Mouse (Mus musculus) forebrain, embryonic 14.5 days (tissue): ENCODE measurements at regions not wholly inside any gene's neighbourhood (a gene's known extent, or its start where the extent isn't known, plus 50 kb on each side); places are given as distances from the start of the nearest gene placed in this dataset.

Experiments used
- ATAC-seq: fragments of 200-750 bp; cut with Nextera tagmentation; 2 replicates; pipeline ENCODE4 v1.8.0; 2017; ENCODE audit warnings: mild to moderate bottlenecking, moderate library complexity
- DNase-seq: peaks from one replicate; pipeline ENCODE4 v3.0.0-alpha.2; 2015; ENCODE audit warnings: low spot score
- H3K27ac ChIP-seq: fragments of 300-500 bp; sonication (generic); 2 replicates; pipeline ENCODE4 v1.5.1; 2014; ENCODE audit warnings: low read depth, mild to moderate bottlenecking, control low read depth, low read length, moderate library complexity
- H3K27me3 ChIP-seq: fragments of 300-500 bp; sonication (generic); replicated peaks from 2 replicates; pipeline ENCODE4 v1.6.1; 2014; ENCODE audit warnings: low read length, control low read depth, mixed read lengths; ENCODE audit not compliant: control insufficient read depth, insufficient read depth
- H3K36me3 ChIP-seq: fragments of 300-500 bp; sonication (generic); 2 replicates; pipeline ENCODE4 v1.6.1; 2014; ENCODE audit warnings: low read length, control low read depth; ENCODE audit not compliant: control insufficient read depth, insufficient read depth
- H3K4me1 ChIP-seq: fragments of 300-500 bp; sonication (generic); 2 replicates; pipeline ENCODE4 v1.6.1; 2014; ENCODE audit warnings: antibody characterized with exemption, low read length, control low read depth; ENCODE audit not compliant: control insufficient read depth, insufficient read depth
- H3K4me2 ChIP-seq: fragments of 300-500 bp; sonication (generic); 2 replicates; pipeline ENCODE4 v1.6.1; 2014; ENCODE audit warnings: mild to moderate bottlenecking, control low read depth, low read length
- H3K4me3 ChIP-seq: fragments of 300-500 bp; sonication (generic); 2 replicates; pipeline ENCODE4 v1.5.1; 2014; ENCODE audit warnings: low read depth, low read length, control low read depth
- H3K9ac ChIP-seq: fragments of 300-500 bp; sonication (generic); 2 replicates; pipeline ENCODE4 v1.6.1; 2014; ENCODE audit warnings: mild to moderate bottlenecking, low read length, control low read depth, moderate library complexity
- H3K9me3 ChIP-seq: fragments of 300-500 bp; sonication (generic); replicated peaks from 2 replicates; pipeline ENCODE4 v1.6.1; 2016; ENCODE audit warnings: low read length, control low read depth, mixed read lengths; ENCODE audit not compliant: control insufficient read depth
- WGBS: fragments of 180-500 bp; shearing (Covaris S2); extraction: QIAGEN DNeasy Blood & Tissue Kit; methylation state at CpG from one replicate; pipeline ENCODE4 v1.1.7; 2014; 5-methylcytosine and 5-hydroxymethylcytosine counted together

- Histone ChIP-seq H3K27ac (no peak overlapping the region), H3K4me2 (no peak overlapping the region), H3K27me3 (0 out of 2 replicates have a peak, but pooled peaks cover 4% of the 10 kb centered on the region), H3K36me3 (no peaks in the 10 kb centered on the region), H3K4me3 (no peak overlapping the region), H3K9ac (no peak overlapping the region), H3K9me3 (no peaks in the 10 kb centered on the region), H3K4me1 (no peaks in the 10 kb centered on the region)
- DNase-seq (no peak), ATAC-seq (no peak)
- WGBS = 56% methylated on average over 4 of the region's 4 CpGs
These were observed 85.1 kb downstream of the Micall2 start for GRCm38 (mm10) chr5:139651041-139651440.
